Mouse (Mus musculus) cerebellum, postnatal 36 days (tissue): Measurements from ENCODE around the gene Timp3.
A peak's percentile ranks its signal among the peaks of the same experiment; 100 is the strongest.

Experiments used
- DNase-seq, 2 experiments: peaks; one replicate each; pipeline ENCODE4 v3.0.0; 2021 to 2022; ENCODE audit warnings: mixed read lengths in 2 of 2

The Timp3 gene

GRCm38 (mm10) chr10:86298326-86298725 is 1.8 kb upstream of the Timp3 start:
- DNase-seq, result no peak

GRCm38 (mm10) chr10:86299795-86300194 is 377 bp upstream of the Timp3 start:
- no peak for DNase-seq

- no peak for DNase-seq
Measured at GRCm38 (mm10) chr10:86301117-86301490, 932 bp downstream of the Timp3 start.

GRCm38 (mm10) chr10:86301593-86302317 is 1.6 kb downstream of the Timp3 start:
- no peak for DNase-seq

GRCm38 (mm10) chr10:86302318-86302648 is 2.1 kb downstream of the Timp3 start:
- no peak for DNase-seq

GRCm38 (mm10) chr10:86302761-86303494 is 2.8 kb downstream of the Timp3 start:
- DNase-seq, result peak; percentile 79

GRCm38 (mm10) chr10:86303495-86303876 is 3.3 kb downstream of the Timp3 start:
- no peak for DNase-seq

- no peak for DNase-seq
Measured at GRCm38 (mm10) chr10:86304583-86304982, 4.4 kb downstream of the Timp3 start.

GRCm38 (mm10) chr10:86307235-86307634 is 7.1 kb downstream of the Timp3 start:
- no peak for DNase-seq

- DNase-seq, result no peak
Measured at GRCm38 (mm10) chr10:86310527-86310926, 10.4 kb downstream of the Timp3 start.

- no peak for DNase-seq
Measured at GRCm38 (mm10) chr10:86312976-86313375, 12.8 kb downstream of the Timp3 start.

GRCm38 (mm10) chr10:86313448-86313847 is 13.3 kb downstream of the Timp3 start:
- DNase-seq, result no peak

- no peak for DNase-seq
Measured at GRCm38 (mm10) chr10:86315513-86315912, 15.3 kb downstream of the Timp3 start.

GRCm38 (mm10) chr10:86317633-86318032 is 17.5 kb downstream of the Timp3 start:
- no peak for DNase-seq

- no peak for DNase-seq
Measured at GRCm38 (mm10) chr10:86318552-86319140, 18.5 kb downstream of the Timp3 start.

GRCm38 (mm10) chr10:86319526-86319925 is 19.4 kb downstream of the Timp3 start:
- no peak for DNase-seq

GRCm38 (mm10) chr10:86320204-86320603 is 20.0 kb downstream of the Timp3 start:
- DNase-seq, result no peak

GRCm38 (mm10) chr10:86321194-86321593 is 21.0 kb downstream of the Timp3 start:
- no peak for DNase-seq

- DNase-seq, result peak in 1 of 2 experiments; percentile 37
Measured at GRCm38 (mm10) chr10:86322006-86322405, 21.8 kb downstream of the Timp3 start.

- DNase-seq, result peak; percentile 49
Measured at GRCm38 (mm10) chr10:86323275-86323994, 23.3 kb downstream of the Timp3 start.

GRCm38 (mm10) chr10:86325272-86325671 is 25.1 kb downstream of the Timp3 start:
- no peak for DNase-seq

GRCm38 (mm10) chr10:86328143-86328542 is 28.0 kb downstream of the Timp3 start:
- DNase-seq, result no peak

GRCm38 (mm10) chr10:86328691-86329090 is 28.5 kb downstream of the Timp3 start:
- no peak for DNase-seq
